Mouse (Mus musculus) neutrophil, adult 65 days (primary cell): ENCODE data around the gene Prss56. TPM values are rescaled to one million over a fixed set of nuclear protein-coding genes. Genes with fewer than 3 reads are reported as not detected.

Source experiments
- total RNA-seq: library from RNA; stranded (reverse); gene quantifications from 2 replicates; pipeline ENCODE4 v1.2.4, GENCODE M21; 2023

Prss56 gene
- not detected in 2 replicates for total RNA-seq

GRCm38 (mm10) chr1:87183013-87183412, at the start of gene Prss56:
Prss56 (plus strand) TSS chr1:87183313.

GRCm38 (mm10) chr1:87156199-87156587, 26.9 kb upstream of the Prss56 start, which contains the start of gene Ecel1:
Ecel1 (minus strand) TSS chr1:87156521.

GRCm38 (mm10) chr1:87190429-87190828, 7.3 kb downstream of the Prss56 start, which contains the start of gene Chrnd:
Chrnd (plus strand) TSS chr1:87190607.

GRCm38 (mm10) chr1:87204465-87204864, 21.4 kb downstream of the Prss56 start, which contains the start of gene Chrng:
Chrng (plus strand) TSS chr1:87204657.

GRCm38 (mm10) chr1:87213735-87214704, 30.9 kb downstream of the Prss56 start, which contains the start of gene Eif4e2:
Eif4e2 (plus strand) TSS chr1:87213914.

Other genes starting within 250 kb of the Prss56 start
- gene Alppl2, start 93.4 kb upstream of the Prss56 start, total RNA-seq: not detected in 2 replicates
- gene Alpi, start 81.7 kb upstream of the Prss56 start, total RNA-seq: not detected in 2 replicates
- gene Akp3, start 58.3 kb upstream of the Prss56 start, total RNA-seq: not detected in 2 replicates
- not detected in 2 replicates for gene Ecel1, start 26.8 kb upstream of the Prss56 start, total RNA-seq
- gene Chrnd, start 7.3 kb downstream of the Prss56 start, total RNA-seq: not detected in 2 replicates
- gene Chrng, start 21.3 kb downstream of the Prss56 start, total RNA-seq: not detected in 2 replicates
- 86.9 and 97.3 TPM in 2 replicates for gene Eif4e2, start 30.6 kb downstream of the Prss56 start, total RNA-seq
- gene Efhd1, start 81.0 kb downstream of the Prss56 start, total RNA-seq: 0.25 and 0.36 TPM in 2 replicates
- 47.1 and 87.2 TPM in 2 replicates for gene Gigyf2, start 143.7 kb downstream of the Prss56 start, total RNA-seq
- gene Kcnj13, start 211.4 kb downstream of the Prss56 start, total RNA-seq: not detected in 2 replicates